Mouse (Mus musculus) stomach, postnatal 0 days (tissue): ENCODE data around the gene Lix1l.

Source experiments
- CTCF ChIP-seq: IDR thresholded peaks from 2 replicates; pipeline ENCODE4 v1.5.1; 2016; ENCODE audit warnings: antibody characterized with exemption, low read depth, mild to moderate bottlenecking, moderate library complexity
- EP300 ChIP-seq: optimal IDR thresholded peaks from 2 replicates; pipeline ENCODE3; 2016; ENCODE audit warnings: antibody characterized with exemption

DNA sequence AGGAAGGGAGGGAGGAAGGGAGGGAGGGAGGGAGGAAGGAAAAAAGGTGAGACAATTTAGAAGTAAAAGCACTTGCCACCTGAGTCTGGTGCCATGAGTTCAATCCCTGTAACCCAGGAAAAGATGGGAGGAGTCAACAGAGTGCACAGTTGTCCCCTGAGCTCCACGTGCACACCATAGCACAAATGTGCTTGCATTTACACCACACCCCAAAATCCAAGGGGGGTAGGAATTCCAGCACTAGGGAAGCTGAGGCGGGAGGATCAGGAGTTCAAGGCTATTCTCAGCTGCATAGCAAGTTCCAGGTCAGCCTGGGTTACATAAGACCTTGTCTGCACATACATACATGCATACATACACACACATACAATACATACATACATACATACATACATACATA is 29.6 kb upstream of the Lix1l start:
- TF ChIP-seq CTCF (no peak), EP300 (no peak)
